Comparison of ENCODE assay signal across 8 mouse cellular contexts in the genomic region with DNA sequence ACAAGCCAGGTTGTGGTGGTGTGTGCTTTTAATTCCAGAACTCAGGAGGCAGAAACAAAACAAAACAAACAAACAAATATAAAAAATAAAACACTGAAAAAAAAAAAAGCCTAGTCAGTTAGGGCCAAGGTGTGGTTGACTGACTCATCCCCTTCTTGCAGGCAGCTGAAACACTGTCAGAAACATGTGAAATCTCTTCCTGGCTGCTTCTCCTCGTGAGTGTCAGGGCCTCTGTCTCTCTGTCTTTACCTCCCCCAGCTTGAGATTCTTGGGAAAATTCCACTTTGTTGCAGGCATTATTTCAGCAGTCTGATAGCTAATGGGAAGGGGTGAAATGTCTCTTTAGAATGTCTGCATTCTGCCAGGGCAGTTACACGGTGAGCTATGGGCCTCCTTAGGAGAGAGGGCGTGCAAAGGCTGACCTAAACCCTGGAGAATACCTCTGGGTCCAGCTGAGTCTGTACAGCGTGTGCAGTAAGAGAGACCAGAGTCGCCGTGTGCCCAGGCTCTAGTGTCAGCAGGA. TPM values are rescaled to one million over a fixed set of nuclear protein-coding genes. Genes with fewer than 3 reads are reported as not detected.
DNase-seq lines count a peak whose midpoint lies in the region; ATAC-seq lines count a peak whose summit lies in the region.

No protein-coding gene starts in this region.

- H3K9me3 ChIP-seq in kidney, embryonic 16.5 days (ENCODE audit: low read length): no peaks in the 10 kb centered on the region
- no peaks in the 10 kb centered on the region for H3K9me3 ChIP-seq in heart, embryonic 16.5 days (replicated peaks; ENCODE audit: control insufficient read depth, low read length)
- no peaks in the 10 kb centered on the region for H3K9me3 ChIP-seq in midbrain, embryonic 11.5 days (ENCODE audit: control insufficient read depth, low read length)

- H3K36me3 ChIP-seq in kidney, embryonic 16.5 days (ENCODE audit: insufficient read depth, low read length): peaks cover 8% of the 10 kb centered on the region
- no peaks in the 10 kb centered on the region for H3K36me3 ChIP-seq in heart, embryonic 16.5 days (ENCODE audit: control insufficient read depth, insufficient read depth)
- peaks cover 4% of the 10 kb centered on the region; the same call in 1 of the 2 replicates for H3K36me3 ChIP-seq in midbrain, embryonic 11.5 days (ENCODE audit: control insufficient read depth, insufficient read depth, low read length)

- H3K4me1 ChIP-seq in kidney, embryonic 16.5 days (ENCODE audit: insufficient read depth, low read length): peaks cover 27% of the 10 kb centered on the region
- peaks cover 21% of the 10 kb centered on the region for H3K4me1 ChIP-seq in heart, embryonic 16.5 days (ENCODE audit: control insufficient read depth, insufficient read depth, low read length)
- H3K4me1 ChIP-seq in midbrain, embryonic 11.5 days (ENCODE audit: control insufficient read depth, insufficient read depth, low read length): peaks cover 16% of the 10 kb centered on the region

- 0 out of 2 replicates have a peak, but pooled peaks have one; percentile 24 for ATAC-seq in kidney, embryonic 16.5 days (ENCODE audit: low FRiP score, low TSS enrichment)
- ATAC-seq in heart, embryonic 16.5 days (replicated peaks; ENCODE audit: extremely low read depth, insufficient read depth, low FRiP score): no peak
- ATAC-seq in midbrain, embryonic 11.5 days (ENCODE audit: low FRiP score): peak; percentile 45

- 5% methylated on average over 6 of the region's 6 CpGs for WGBS in kidney, embryonic 16.5 days
- WGBS in heart, embryonic 16.5 days: 14% methylated on average over 6 of the region's 6 CpGs
- WGBS in midbrain, embryonic 11.5 days: 3% methylated on average over 6 of the region's 6 CpGs

- H3K9ac ChIP-seq in kidney, embryonic 16.5 days (replicated peaks; ENCODE audit: low read length): peak overlapping the region; percentile 71
- peak overlapping the region; percentile 72 for H3K9ac ChIP-seq in heart, embryonic 16.5 days (ENCODE audit: low read length)
- H3K9ac ChIP-seq in midbrain, embryonic 11.5 days (ENCODE audit: low read length): peak overlapping the region; percentile 87

- no peak for DNase-seq in kidney, postnatal 14 days
- DNase-seq in MEL-GATA-1-ER (ENCODE audit: extremely low read depth, low read depth): peak; percentile 8
- no peak for DNase-seq in midbrain, embryonic 11.5 days (ENCODE audit: low spot score, missing footprints)
- DNase-seq in spleen, adult 12 weeks (ENCODE audit: low spot score): no peak
- DNase-seq in urinary bladder, postnatal 25 days (ENCODE audit: low spot score): no peak
- DNase-seq in cerebellum, postnatal 14 days: no peak

- H3K4me3 ChIP-seq in kidney, embryonic 16.5 days (ENCODE audit: low read length): peak overlapping the region; percentile 40
- H3K4me3 ChIP-seq in heart, embryonic 16.5 days (ENCODE audit: low read length): peak overlapping the region; percentile 42
- H3K4me3 ChIP-seq in midbrain, embryonic 11.5 days (ENCODE audit: low read depth, low read length): peak overlapping the region; percentile 29

- H3K4me2 ChIP-seq in kidney, embryonic 16.5 days (replicated peaks; ENCODE audit: low read depth, low read length): peak overlapping the region; percentile 52
- H3K4me2 ChIP-seq in heart, embryonic 16.5 days (ENCODE audit: low read depth, low read length): peak overlapping the region; percentile 67
- peak overlapping the region; percentile 53 for H3K4me2 ChIP-seq in midbrain, embryonic 11.5 days

- peak overlapping the region; percentile 88 for H3K27ac ChIP-seq in kidney, embryonic 16.5 days (ENCODE audit: low read length)
- H3K27ac ChIP-seq in heart, embryonic 16.5 days (ENCODE audit: low read length): peak overlapping the region; percentile 86
- peak overlapping the region; percentile 92 for H3K27ac ChIP-seq in midbrain, embryonic 11.5 days (ENCODE audit: low read depth, low read length)

- no peaks in the 10 kb centered on the region for H3K27me3 ChIP-seq in kidney, embryonic 16.5 days (ENCODE audit: insufficient read depth, low read length)
- H3K27me3 ChIP-seq in heart, embryonic 16.5 days (ENCODE audit: control insufficient read depth, insufficient read depth, low read length): no peaks in the 10 kb centered on the region
- H3K27me3 ChIP-seq in midbrain, embryonic 11.5 days (ENCODE audit: control insufficient read depth, insufficient read depth, low read length): no peaks in the 10 kb centered on the region

RNA-seq across cellular contexts. Expression of a gene that starts 2.8 kb away (rescaled TPM):
- polyA plus RNA-seq in kidney, embryonic 16.5 days (2015; fragmentation: Nextera tagmentation; extraction: Ambion mirVana): 425 and 430 TPM in 2 replicates
- polyA plus RNA-seq in heart, embryonic 16.5 days (2015; fragmentation: Nextera tagmentation; extraction: Ambion mirVana): 276 and 277 TPM in 2 replicates
- 393 and 396 TPM in 2 replicates for polyA plus RNA-seq in midbrain, embryonic 11.5 days (2014; fragmentation: Nextera tagmentation; extraction: Ambion mirVana)

RNA-seq across cellular contexts. Expression of a gene that starts 3.1 kb away (rescaled TPM):
- 54.9 and 56.2 TPM in 2 replicates for polyA plus RNA-seq in kidney, embryonic 16.5 days (2015; fragmentation: Nextera tagmentation; extraction: Ambion mirVana)
- polyA plus RNA-seq in heart, embryonic 16.5 days (2015; fragmentation: Nextera tagmentation; extraction: Ambion mirVana): 11.4 TPM in 2 replicates
- polyA plus RNA-seq in midbrain, embryonic 11.5 days (2014; fragmentation: Nextera tagmentation; extraction: Ambion mirVana): 22.9 and 23.9 TPM in 2 replicates

RNA-seq across cellular contexts. Expression of a gene that starts 25.1 kb away (rescaled TPM):
- polyA plus RNA-seq in kidney, embryonic 16.5 days (2015; fragmentation: Nextera tagmentation; extraction: Ambion mirVana): 46.6 and 48.8 TPM in 2 replicates
- polyA plus RNA-seq in heart, embryonic 16.5 days (2015; fragmentation: Nextera tagmentation; extraction: Ambion mirVana): 25.1 TPM in 2 replicates
- 60.6 and 67.3 TPM in 2 replicates for polyA plus RNA-seq in midbrain, embryonic 11.5 days (2014; fragmentation: Nextera tagmentation; extraction: Ambion mirVana)

RNA-seq across cellular contexts. Expression of a gene that starts 25.3 kb away (rescaled TPM):
- 20.0 and 21.6 TPM in 2 replicates for polyA plus RNA-seq in kidney, embryonic 16.5 days (2015; fragmentation: Nextera tagmentation; extraction: Ambion mirVana)
- 20.6 and 22.8 TPM in 2 replicates for polyA plus RNA-seq in heart, embryonic 16.5 days (2015; fragmentation: Nextera tagmentation; extraction: Ambion mirVana)
- 16.1 and 16.8 TPM in 2 replicates for polyA plus RNA-seq in midbrain, embryonic 11.5 days (2014; fragmentation: Nextera tagmentation; extraction: Ambion mirVana)

RNA-seq across cellular contexts. Expression of a gene that starts 31.7 kb away (rescaled TPM):
- polyA plus RNA-seq in kidney, embryonic 16.5 days (2015; fragmentation: Nextera tagmentation; extraction: Ambion mirVana): 2.9 and 3.9 TPM in 2 replicates
- 1.7 and 2.1 TPM in 2 replicates for polyA plus RNA-seq in heart, embryonic 16.5 days (2015; fragmentation: Nextera tagmentation; extraction: Ambion mirVana)
- 0.18 and 0.36 TPM in 2 replicates for polyA plus RNA-seq in midbrain, embryonic 11.5 days (2014; fragmentation: Nextera tagmentation; extraction: Ambion mirVana)
